Mouse (Mus musculus): Measurements from ENCODE around the gene Bud13. TPM values are rescaled to one million over a fixed set of nuclear protein-coding genes. Genes with fewer than 3 reads are reported as not detected.
A peak's percentile ranks its signal among the peaks of the same experiment; 100 is the strongest.
"Not testable (repeated sequence)": the region's sequence is repeated elsewhere in the genome, so short reads cannot be mapped to it uniquely, and the experiment has no call there.

Bud13 gene
- polyA plus RNA-seq, 1 experiment from 2014 or later: 19.8 TPM

- Histone ChIP-seq H3K27me3 (no peaks in the 10 kb centered on the region; the same call in 1 of the 2 replicates), H3K9ac (replicated peaks) (no peak overlapping the region), H3K36me3 (no peaks in the 10 kb centered on the region), H3K9me3 (no peaks in the 10 kb centered on the region), H3K27ac (no peak overlapping the region), H3K4me1 (replicated peaks) (peaks cover 29% of the 10 kb centered on the region), H3K4me3 (replicated peaks) (no peak overlapping the region), H3K4me2 (replicated peaks) (no peak overlapping the region)
- peak; percentile 41; the same call in 1 of the 2 replicates for ATAC-seq
- WGBS: 2% methylated on average over 4 of the region's 4 CpGs
Observed at GRCm38 (mm10) chr9:46314507-46314906, 31.7 kb downstream of the Bud13 start.

GRCm38 (mm10) chr9:46314921-46315320 is 32.1 kb downstream of the Bud13 start:
- Histone ChIP-seq H3K9me3 (peaks cover 3% of the 10 kb centered on the region; the same call in 1 of the 2 replicates), H3K9ac (replicated peaks) (no peak overlapping the region), H3K4me3 (replicated peaks) (no peak overlapping the region), H3K4me2 (replicated peaks) (no peak overlapping the region), H3K27ac (no peak overlapping the region), H3K27me3 (no peaks in the 10 kb centered on the region; the same call in 1 of the 2 replicates), H3K36me3 (no peaks in the 10 kb centered on the region), H3K4me1 (replicated peaks) (peaks cover 29% of the 10 kb centered on the region)
- WGBS: 48% methylated on average over 2 of the region's 2 CpGs
- ATAC-seq: no peak

GRCm38 (mm10) chr9:46315807-46316365 is 33.1 kb downstream of the Bud13 start:
- no peak overlapping the region; the same call in 1 of the 2 replicates for H3K4me2 ChIP-seq (replicated peaks)
- no peak overlapping the region for H3K4me3 ChIP-seq (replicated peaks)
- peaks cover 29% of the 10 kb centered on the region for H3K4me1 ChIP-seq (replicated peaks)
- no peaks in the 10 kb centered on the region; the same call in 1 of the 2 replicates for H3K27me3 ChIP-seq
- no peaks in the 10 kb centered on the region for H3K36me3 ChIP-seq
- H3K9ac ChIP-seq (replicated peaks): no peak overlapping the region
- H3K9me3 ChIP-seq: peaks cover 5% of the 10 kb centered on the region
- peak overlapping the region; percentile 69 for H3K27ac ChIP-seq
- 17% methylated on average over 11 of the region's 11 CpGs for WGBS
- ATAC-seq: peak; percentile 53

GRCm38 (mm10) chr9:46316388-46316787 is 33.6 kb downstream of the Bud13 start:
- no peaks in the 10 kb centered on the region for H3K36me3 ChIP-seq
- peak overlapping the region; percentile 69 for H3K27ac ChIP-seq
- H3K27me3 ChIP-seq: no peaks in the 10 kb centered on the region; the same call in 1 of the 2 replicates
- peaks cover 29% of the 10 kb centered on the region for H3K4me1 ChIP-seq (replicated peaks)
- H3K9me3 ChIP-seq: peaks cover 5% of the 10 kb centered on the region
- no peak overlapping the region for H3K9ac ChIP-seq (replicated peaks)
- WGBS: 17% methylated on average over 5 of the region's 5 CpGs
- no peak overlapping the region; the same call in 1 of the 2 replicates for H3K4me2 ChIP-seq (replicated peaks)
- peak; percentile 53 for ATAC-seq
- H3K4me3 ChIP-seq (replicated peaks): no peak overlapping the region

- no peaks in the 10 kb centered on the region for H3K36me3 ChIP-seq
- H3K27ac ChIP-seq: peak overlapping the region; percentile 45; the same call in 1 of the 2 replicates
- peak; percentile 59 for ATAC-seq
- peaks cover 29% of the 10 kb centered on the region for H3K4me1 ChIP-seq (replicated peaks)
- 54% methylated on average over 8 of the region's 8 CpGs for WGBS
- no peak overlapping the region for H3K9ac ChIP-seq (replicated peaks)
- H3K9me3 ChIP-seq: peaks cover 5% of the 10 kb centered on the region
- H3K27me3 ChIP-seq: no peaks in the 10 kb centered on the region; the same call in 1 of the 2 replicates
- no peak overlapping the region for H3K4me2 ChIP-seq (replicated peaks)
- H3K4me3 ChIP-seq (replicated peaks): no peak overlapping the region
Observed at GRCm38 (mm10) chr9:46316909-46317308, 34.1 kb downstream of the Bud13 start.

GRCm38 (mm10) chr9:46317957-46318356 is 35.1 kb downstream of the Bud13 start:
- Histone ChIP-seq H3K4me3 (replicated peaks) (no peak overlapping the region), H3K36me3 (no peaks in the 10 kb centered on the region), H3K27me3 (no peaks in the 10 kb centered on the region; the same call in 1 of the 2 replicates), H3K4me1 (replicated peaks) (peaks cover 29% of the 10 kb centered on the region), H3K27ac (no peak overlapping the region), H3K9ac (replicated peaks) (no peak overlapping the region), H3K9me3 (peaks cover 5% of the 10 kb centered on the region), H3K4me2 (replicated peaks) (no peak overlapping the region)
- WGBS: 94% methylated on average over 3 of the region's 3 CpGs
- ATAC-seq: no peak

- H3K4me3 ChIP-seq (replicated peaks); H3K9ac ChIP-seq (replicated peaks); H3K27ac ChIP-seq; H3K9me3 ChIP-seq; ATAC-seq; H3K4me2 ChIP-seq (replicated peaks); H3K27me3 ChIP-seq; H3K36me3 ChIP-seq: not testable (repeated sequence)
- peaks cover 23% of the 10 kb centered on the region for H3K4me1 ChIP-seq (replicated peaks)
- 86% methylated on average over 6 of the region's 6 CpGs for WGBS
Observed at GRCm38 (mm10) chr9:46319886-46320285, 37.1 kb downstream of the Bud13 start, which contains the start of gene 4931429L15Rik. 4931429L15Rik (minus strand) TSS chr9:46319986.

- Histone ChIP-seq H3K4me2 (replicated peaks) (no peak overlapping the region), H3K27me3 (no peaks in the 10 kb centered on the region), H3K4me3 (replicated peaks) (no peak overlapping the region), H3K4me1 (replicated peaks) (peaks cover 18% of the 10 kb centered on the region), H3K36me3 (no peaks in the 10 kb centered on the region), H3K9me3 (peaks cover 5% of the 10 kb centered on the region), H3K9ac (replicated peaks) (no peak overlapping the region), H3K27ac (no peak overlapping the region)
- 92% methylated on average over 2 of the region's 2 CpGs for WGBS
- ATAC-seq: no peak
Observed at GRCm38 (mm10) chr9:46320461-46320860, 37.7 kb downstream of the Bud13 start.

- WGBS: 90% methylated on average over 11 of the region's 11 CpGs
- Histone ChIP-seq H3K4me3 (replicated peaks) (no peak overlapping the region), H3K9ac (replicated peaks) (no peak overlapping the region), H3K9me3 (no peaks in the 10 kb centered on the region), H3K4me1 (replicated peaks) (peaks cover 18% of the 10 kb centered on the region), H3K4me2 (replicated peaks) (no peak overlapping the region), H3K27ac (no peak overlapping the region), H3K36me3 (no peaks in the 10 kb centered on the region), H3K27me3 (no peaks in the 10 kb centered on the region)
- ATAC-seq: no peak
Observed at GRCm38 (mm10) chr9:46326694-46327405, 44.0 kb downstream of the Bud13 start.

- Histone ChIP-seq H3K27ac (peak overlapping the region; percentile 89), H3K4me1 (replicated peaks) (peaks cover 18% of the 10 kb centered on the region), H3K36me3 (no peaks in the 10 kb centered on the region), H3K4me3 (replicated peaks) (no peak overlapping the region), H3K4me2 (replicated peaks) (peak overlapping the region; percentile 51), H3K9me3 (no peaks in the 10 kb centered on the region), H3K27me3 (no peaks in the 10 kb centered on the region), H3K9ac (replicated peaks) (peak overlapping the region; percentile 58)
- 60% methylated on average over 25 of the region's 25 CpGs for WGBS
- peak; percentile 26; the same call in 1 of the 2 replicates for ATAC-seq
Observed at GRCm38 (mm10) chr9:46327706-46328571, 45.1 kb downstream of the Bud13 start.

- Histone ChIP-seq H3K4me1 (replicated peaks) (peaks cover 18% of the 10 kb centered on the region), H3K4me3 (replicated peaks) (peak overlapping the region; percentile 21), H3K27me3 (no peaks in the 10 kb centered on the region), H3K27ac (peak overlapping the region; percentile 89), H3K4me2 (replicated peaks) (peak overlapping the region; percentile 51), H3K9me3 (no peaks in the 10 kb centered on the region), H3K9ac (replicated peaks) (peak overlapping the region; percentile 58), H3K36me3 (no peaks in the 10 kb centered on the region)
- WGBS: under 1% methylated on average over 30 of the region's 30 CpGs
- ATAC-seq: peak; percentile 73
Observed at GRCm38 (mm10) chr9:46328572-46329249, 45.9 kb downstream of the Bud13 start.
